Mouse (Mus musculus): ENCODE results near the gene Pak7.

Pak7 gene

GRCm38 (mm10) chr2:136050793-136051615 is 336.8 kb downstream of the Pak7 start:
- DNase-seq (ENCODE audit: low read depth, low spot score), result peak; percentile 64

GRCm38 (mm10) chr2:136048464-136048863 is 339.3 kb downstream of the Pak7 start:
- DNase-seq (ENCODE audit: low read depth, low spot score), result peak; percentile 77

Measured in brain, adult 2 months (tissue).